8 mouse cellular contexts compared by ENCODE assay signal in the genomic region with DNA sequence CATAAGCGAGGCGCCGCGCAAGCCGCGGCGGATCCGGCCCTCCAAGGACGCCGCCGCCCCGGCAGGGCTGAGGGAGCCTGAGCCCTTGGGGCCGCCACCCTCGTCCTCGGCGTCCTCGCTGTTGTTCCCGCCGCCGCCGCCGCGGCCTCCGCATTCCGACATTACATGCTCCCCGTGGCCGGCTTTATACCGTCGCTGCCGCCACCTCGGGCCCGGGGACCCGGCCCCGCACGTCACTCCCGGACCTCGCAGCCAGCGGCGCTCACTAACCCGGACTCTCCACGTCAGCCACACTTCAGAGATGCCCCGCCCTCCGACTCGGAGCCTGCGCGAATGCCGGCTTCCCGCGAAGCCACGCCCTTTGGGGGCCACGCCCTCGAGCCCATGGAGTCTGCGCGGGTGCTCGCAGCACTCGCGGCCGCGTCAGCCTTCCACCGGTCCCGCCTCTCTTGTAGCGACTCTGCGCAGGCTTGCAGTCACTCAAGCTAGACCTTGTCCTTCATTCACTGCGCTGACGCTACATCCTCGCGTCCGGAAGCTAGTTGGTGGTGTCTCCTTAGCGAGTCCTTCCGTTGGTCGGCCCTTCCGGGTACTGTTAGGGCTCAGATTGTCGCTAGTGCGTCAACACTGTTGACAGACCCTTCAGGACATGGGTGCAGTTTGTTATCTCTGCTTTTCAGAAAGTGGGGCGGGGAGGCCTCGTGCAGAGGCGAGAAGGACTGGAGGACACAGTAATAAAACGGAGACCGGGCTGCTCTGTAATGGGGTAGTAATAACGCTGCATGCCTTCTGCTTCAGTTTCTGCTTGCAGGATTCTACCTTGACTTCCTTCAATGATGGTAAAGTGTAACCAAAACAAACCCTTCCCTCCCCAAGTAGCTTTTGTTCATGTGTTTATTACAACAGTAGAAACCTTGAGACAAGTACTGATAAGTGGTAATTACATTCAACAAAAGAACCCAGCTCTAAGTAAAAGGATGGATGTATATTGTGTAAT. TPM values are rescaled to one million over a fixed set of nuclear protein-coding genes. Genes with fewer than 3 reads are reported as not detected.
DNase-seq lines count a peak whose midpoint lies in the region; ATAC-seq lines count a peak whose summit lies in the region.

A gene (minus strand): TSS at position 303 of the 997 bp plus-strand sequence.

- H3K4me1 ChIP-seq in lung, embryonic 16.5 days (replicated peaks; ENCODE audit: control insufficient read depth, insufficient read depth, low read length): peaks cover 20% of the 10 kb centered on the region

- no peaks in the 10 kb centered on the region for H3K9me3 ChIP-seq in lung, embryonic 16.5 days (ENCODE audit: control insufficient read depth, low read length)

- peak; percentile 95 to 96 for ATAC-seq in hematopoietic stem cell, adult 5-6 weeks (replicated peaks in 1 of 2; ENCODE audit: insufficient read depth in 1 of 2, low FRiP score in 2 of 2, low TSS enrichment in 1 of 2, low read depth in 1 of 2, poor library complexity in 2 of 2, severe bottlenecking in 2 of 2)
- ATAC-seq in lung, embryonic 16.5 days (ENCODE audit: low read depth): peak; percentile 99

- peak within 1 kb of the TSS; percentile 97 for H3K9ac ChIP-seq in lung, embryonic 16.5 days (ENCODE audit: low read length)

- peaks cover 17% of the 10 kb centered on the region for H3K36me3 ChIP-seq in lung, embryonic 16.5 days (ENCODE audit: control insufficient read depth, insufficient read depth, low read length)

- peak within 1 kb of the TSS; percentile 93 for H3K4me3 ChIP-seq in lung, embryonic 16.5 days (ENCODE audit: low read length)

- peak; percentile 98 for DNase-seq in MEL-GATA-1-ER (ENCODE audit: extremely low read depth, low read depth)
- peak; percentile 99 for DNase-seq in cerebellum, adult 8-10 months
- peak; percentile 98 for DNase-seq in forelimb bud, embryonic 11.5 days (ENCODE audit: low read depth, low spot score)
- peak; percentile 98 for DNase-seq in layer of hippocampus, adult 9-10 months (ENCODE audit: low spot score)
- DNase-seq in ovary, postnatal 10 days (ENCODE audit: low spot score): peak; percentile 97
- DNase-seq in thymus, postnatal 10 days (ENCODE audit: low spot score in 2 of 2): peak; percentile 98 to 99

- H3K27me3 ChIP-seq in lung, embryonic 16.5 days (ENCODE audit: control insufficient read depth, insufficient read depth, low read depth, low read length): no peaks in the 10 kb centered on the region

- WGBS in lung, embryonic 16.5 days: under 1% methylated on average over 80 of the region's 80 CpGs

- H3K4me2 ChIP-seq in lung, embryonic 16.5 days (ENCODE audit: low read depth, low read length): peak within 1 kb of the TSS; percentile 62

- H3K27ac ChIP-seq in lung, embryonic 16.5 days (ENCODE audit: low read length): peak within 1 kb of the TSS; percentile 96

RNA-seq across cellular contexts. Expression of the gene that starts here (rescaled TPM):
- total RNA-seq in hematopoietic stem cell, adult 5-6 weeks (2017): 19.6 and 29.2 TPM in 2 replicates
- polyA plus RNA-seq in lung, embryonic 16.5 days (2015; fragmentation: Nextera tagmentation; extraction: Ambion mirVana): 30.1 and 30.8 TPM in 2 replicates

Comparison
In these comparisons a context has a peak if more than half of its experiments do, and no peak if none do; other contexts are left out.
1. Peak in every context shown above with its lines: DNase-seq, ATAC-seq, H3K4me3 ChIP-seq and H3K27ac ChIP-seq.